Mouse (Mus musculus) lung, adult 2 months (tissue): ENCODE measurements around the gene Vezf1.

ENCODE experiments used
- CTCF ChIP-seq: fragments of 200-500 bp; IDR thresholded peaks from 2 replicates; pipeline ENCODE4 v1.5.1; 2011; ENCODE audit warnings: mild to moderate bottlenecking, low read length, control low read depth; ENCODE audit not compliant: insufficient read depth
- POLR2A ChIP-seq: fragments of 200-500 bp; IDR thresholded peaks from 2 replicates; pipeline ENCODE4 v1.6.1; 2011; ENCODE audit warnings: low read depth, mild to moderate bottlenecking, control low read depth, low read length, borderline replicate concordance; ENCODE audit errors: extremely low read depth

GRCm38 (mm10) chr11:88046944-88047794, 20.9 kb upstream of the Vezf1 start, which contains the start of gene Srsf1:
- TF ChIP-seq CTCF = no peak
- TF ChIP-seq POLR2A = peak; percentile 97
